Mouse (Mus musculus): ENCODE measurements around the gene Lsm10. TPM values are rescaled to one million over a fixed set of nuclear protein-coding genes. Genes with fewer than 3 reads are reported as not detected.
"Not testable (repeated sequence)": the region's sequence is repeated elsewhere in the genome, so short reads cannot be mapped to it uniquely, and the experiment has no call there.

Lsm10 gene
- total RNA-seq, 4 experiments from 2014 or later: 14.3 to 17.5 (median 16.1) TPM

DNA sequence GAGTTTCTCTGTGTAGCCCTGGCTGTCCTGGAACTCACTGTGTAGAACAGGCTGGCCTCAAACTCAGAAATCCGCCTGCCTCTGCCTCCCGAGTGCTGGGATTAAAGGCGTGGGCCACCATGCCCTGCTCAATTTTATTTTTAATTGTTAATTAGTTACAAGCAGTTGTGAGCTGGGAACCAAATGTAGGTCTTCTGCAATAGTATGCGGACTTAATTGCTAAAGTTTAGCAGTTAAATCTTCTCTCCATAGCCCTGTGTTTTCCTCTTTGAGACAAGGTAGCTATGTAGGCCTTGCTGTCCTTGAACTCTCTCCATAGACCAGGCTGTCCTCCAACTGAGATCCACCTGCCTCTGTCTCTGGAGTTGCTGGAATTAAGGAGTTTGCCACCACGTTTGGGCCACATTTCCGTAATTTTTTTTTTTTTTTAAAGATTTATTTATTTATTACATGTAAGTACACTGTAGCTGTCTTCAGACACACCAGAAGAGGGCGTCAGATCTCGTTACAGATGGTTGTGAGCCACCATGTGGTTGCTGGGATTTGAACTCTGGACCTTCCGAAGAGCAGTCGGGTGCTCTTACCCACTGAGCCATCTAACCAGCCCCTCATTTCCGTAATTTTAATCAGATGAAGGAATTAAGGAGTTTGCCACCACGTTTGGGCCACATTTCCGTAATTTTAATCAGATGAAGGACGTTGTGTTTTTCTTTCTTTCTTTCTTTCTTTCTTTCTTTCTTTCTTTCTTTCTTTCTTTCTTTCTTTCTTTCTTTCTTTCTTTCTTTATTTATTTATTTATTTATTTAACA, 597 bp upstream of the Lsm10 start:
- DNase-seq (ENCODE audit: low spot score in 2 of 2): not testable (repeated sequence)

DNA sequence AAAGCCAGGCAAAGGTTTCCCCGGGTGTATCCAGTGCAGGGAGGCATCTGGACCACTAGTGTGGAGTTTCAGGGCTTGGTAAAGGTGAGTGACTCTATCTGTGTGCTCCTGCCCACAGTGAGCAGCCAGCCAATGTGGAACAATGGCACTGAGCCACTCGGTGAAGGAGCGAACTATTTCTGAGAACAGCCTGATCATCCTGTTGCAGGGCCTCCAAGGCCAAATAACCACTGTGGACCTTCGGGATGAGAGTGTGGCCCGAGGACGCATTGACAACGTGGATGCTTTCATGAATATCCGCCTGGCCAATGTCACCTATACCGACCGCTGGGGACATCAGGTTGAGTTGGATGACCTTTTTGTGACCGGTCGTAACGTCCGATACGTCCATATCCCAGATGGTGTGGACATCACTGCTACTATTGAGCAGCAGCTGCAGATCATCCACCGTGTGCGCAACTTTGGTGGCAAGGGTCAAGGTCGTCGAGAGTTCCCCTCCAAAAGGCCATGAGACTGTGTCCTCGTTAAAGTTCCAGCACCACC, 1.4 kb downstream of the Lsm10 start:
- DNase-seq (ENCODE audit: low spot score in 2 of 2): no peak

DNA sequence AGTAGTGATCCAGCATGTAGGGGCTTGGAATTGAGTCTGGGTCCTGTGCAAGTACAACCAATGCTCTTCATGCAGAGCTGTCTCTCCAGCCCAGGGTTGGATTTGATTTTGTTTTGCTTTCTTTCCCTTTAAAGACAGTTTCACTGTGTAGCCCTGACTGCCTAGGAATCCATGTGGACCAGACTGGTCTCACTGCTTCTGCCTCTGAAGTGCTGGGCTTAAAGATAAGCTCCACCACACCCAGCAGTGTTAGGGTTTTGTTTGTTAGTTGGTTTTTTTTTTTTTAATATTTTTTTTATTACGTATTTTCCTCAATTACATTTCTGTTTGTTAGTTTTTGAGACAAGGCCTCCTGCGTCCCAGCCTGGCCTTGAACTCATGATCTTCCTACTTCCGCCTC, 2.9 kb downstream of the Lsm10 start:
- no peak for DNase-seq (ENCODE audit: low spot score in 2 of 2)

DNA sequence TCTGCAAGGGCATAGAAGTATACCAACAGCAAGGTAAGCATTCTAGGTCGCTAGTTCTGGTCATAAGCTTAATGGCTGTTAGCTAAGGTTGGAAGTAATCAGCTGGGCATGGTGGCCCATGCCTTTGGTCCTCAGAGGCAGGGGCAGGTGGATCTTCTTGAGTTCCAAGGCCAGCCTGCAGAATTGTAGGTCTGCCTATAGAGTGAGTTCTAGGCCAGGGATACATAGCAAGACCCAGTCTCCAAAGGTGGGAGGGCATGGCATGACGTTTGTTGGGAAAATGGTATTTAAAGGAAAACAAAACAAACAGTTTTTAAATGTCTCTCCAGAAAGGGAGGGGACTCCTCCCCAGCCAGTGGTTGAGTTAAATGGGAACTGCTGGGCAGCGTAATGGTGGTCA, 4.3 kb downstream of the Lsm10 start:
- DNase-seq (ENCODE audit: low spot score in 2 of 2): no peak

DNA sequence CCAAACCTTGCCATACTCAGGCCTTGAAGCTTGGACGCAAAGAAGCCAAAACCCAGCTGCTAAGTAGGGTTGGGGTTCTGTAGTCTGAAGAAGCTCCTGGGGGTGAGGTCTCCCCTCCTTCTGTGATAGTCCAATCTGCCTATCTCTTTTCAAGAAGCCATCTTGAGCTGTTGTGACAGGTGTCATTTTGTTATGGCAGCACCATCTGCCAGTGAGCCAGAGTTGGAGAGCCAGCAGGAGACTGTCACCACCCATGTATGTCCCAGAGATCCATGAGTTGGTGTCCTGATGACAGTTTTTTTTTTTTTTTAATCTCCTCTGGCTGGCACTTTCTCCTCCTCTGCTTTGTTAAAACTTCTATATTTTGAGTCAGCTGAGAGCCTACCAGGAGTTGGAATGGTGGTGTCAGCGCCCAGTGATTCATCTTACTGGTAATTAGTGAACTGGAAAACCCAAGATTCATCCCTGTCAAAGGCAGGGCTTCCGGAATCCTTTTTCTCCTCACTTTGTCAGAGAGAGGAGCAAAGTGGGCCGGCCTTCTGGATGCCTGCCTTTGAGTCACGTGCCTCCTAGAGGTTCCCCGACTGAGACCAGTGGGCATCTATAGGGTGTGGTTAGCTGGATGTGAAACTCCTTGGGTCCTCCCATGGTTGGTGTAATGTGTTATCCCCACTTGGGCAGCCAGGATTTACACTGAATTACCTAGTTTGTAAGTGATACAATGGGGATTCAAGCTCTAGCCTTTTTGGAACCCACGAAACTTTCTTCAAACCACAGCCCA, 5.8 kb downstream of the Lsm10 start:
- DNase-seq (ENCODE audit: low spot score in 2 of 2): peak; percentile 35 to 55

DNA sequence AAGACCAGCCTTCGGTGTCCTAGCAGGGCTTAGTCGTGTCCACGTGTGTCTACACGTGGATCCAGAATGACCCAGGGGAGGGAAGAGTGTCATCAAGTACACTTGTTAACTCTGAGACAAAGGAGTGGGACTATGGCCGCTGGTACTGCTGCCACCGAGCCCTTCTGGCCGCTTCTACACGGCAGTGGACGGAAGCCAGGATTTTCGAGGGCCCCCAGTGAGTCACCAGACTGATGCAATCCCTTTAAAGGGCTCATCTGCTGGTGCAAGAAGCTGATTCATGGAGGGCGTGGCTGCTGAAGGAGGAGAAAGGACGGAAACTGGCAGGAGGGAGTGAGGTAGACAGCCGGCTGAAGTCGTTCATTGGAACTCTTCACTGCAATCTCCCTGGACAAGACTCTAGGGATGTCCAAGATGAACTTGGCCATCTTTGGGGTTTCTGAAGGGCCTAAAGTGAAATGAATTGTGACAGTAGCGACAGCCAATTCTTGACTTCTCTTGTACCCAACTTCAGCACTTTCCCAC, 6.7 kb downstream of the Lsm10 start:
- DNase-seq (ENCODE audit: low spot score in 2 of 2): peak; percentile 74 to 86

DNA sequence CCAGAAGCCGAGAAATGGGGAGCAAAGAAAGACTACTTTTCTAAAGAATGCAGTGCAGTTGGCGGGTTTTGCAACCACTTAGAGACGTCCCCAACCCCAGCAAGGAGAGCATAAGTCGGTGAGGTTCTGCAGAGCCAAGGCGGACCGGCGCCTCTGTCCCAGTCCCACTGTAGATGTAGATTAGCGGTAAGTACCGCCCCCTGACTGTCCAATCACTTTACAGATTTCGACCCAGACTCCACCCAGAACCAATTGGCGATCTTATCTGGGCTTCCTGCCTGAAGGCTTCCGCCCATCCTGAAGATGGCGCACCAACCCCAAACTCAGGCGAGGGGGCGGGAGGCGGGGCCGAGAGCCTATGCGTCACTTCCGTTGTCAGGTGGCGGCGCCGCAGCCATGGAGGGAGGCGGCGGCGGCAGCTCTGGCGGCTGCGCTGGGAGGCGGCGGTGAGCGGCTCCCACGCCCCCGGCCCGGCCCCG, 7.2 kb downstream of the Lsm10 start, which contains the start of gene Stk40:
Gene Stk40 (plus strand): TSS at position 368 of the 479 bp plus-strand sequence.
- peak; percentile 94 to 96 for DNase-seq (ENCODE audit: low spot score in 2 of 2)

DNA sequence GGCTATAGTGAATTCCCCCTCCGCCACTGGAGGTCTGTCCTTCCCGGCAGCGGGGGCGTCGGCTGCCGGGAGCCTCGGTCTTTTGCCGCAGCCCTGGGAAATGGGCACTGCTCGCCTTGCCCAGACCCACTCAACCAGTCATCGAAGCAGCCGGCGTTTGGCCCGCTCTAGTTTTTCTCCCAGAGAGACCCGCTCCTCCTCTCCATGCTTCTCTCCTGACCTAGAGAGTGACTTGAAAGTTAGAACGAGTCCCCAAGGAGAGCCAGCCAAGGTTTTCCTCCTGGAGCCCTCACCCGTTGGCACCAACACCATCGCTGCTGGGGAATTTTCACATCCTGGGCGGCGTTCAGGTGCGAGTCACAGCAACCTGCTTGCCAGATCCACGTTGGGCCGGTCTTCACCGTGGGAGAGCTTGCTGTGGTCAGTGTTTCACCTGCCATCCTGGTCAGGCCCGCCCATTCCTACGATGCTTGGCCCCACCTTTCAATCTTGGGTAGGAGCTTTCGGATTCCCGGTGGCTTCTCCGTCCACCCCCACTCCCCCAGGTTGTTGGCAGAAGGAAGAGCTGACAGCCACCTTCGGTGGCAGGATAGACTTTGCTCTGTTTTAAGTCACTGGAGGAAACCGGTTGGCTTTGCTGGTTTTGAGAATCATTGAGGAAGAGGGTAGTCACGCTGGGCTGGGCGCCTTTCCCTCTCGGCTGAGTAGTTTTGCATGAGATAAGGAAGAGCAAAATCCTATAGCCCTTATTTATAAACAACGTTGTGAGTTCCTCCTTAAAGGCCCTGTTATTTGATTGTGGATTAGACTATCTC, 8.0 kb downstream of the Lsm10 start:
- peak; percentile 34 to 39 for DNase-seq (ENCODE audit: low spot score in 2 of 2)

DNA sequence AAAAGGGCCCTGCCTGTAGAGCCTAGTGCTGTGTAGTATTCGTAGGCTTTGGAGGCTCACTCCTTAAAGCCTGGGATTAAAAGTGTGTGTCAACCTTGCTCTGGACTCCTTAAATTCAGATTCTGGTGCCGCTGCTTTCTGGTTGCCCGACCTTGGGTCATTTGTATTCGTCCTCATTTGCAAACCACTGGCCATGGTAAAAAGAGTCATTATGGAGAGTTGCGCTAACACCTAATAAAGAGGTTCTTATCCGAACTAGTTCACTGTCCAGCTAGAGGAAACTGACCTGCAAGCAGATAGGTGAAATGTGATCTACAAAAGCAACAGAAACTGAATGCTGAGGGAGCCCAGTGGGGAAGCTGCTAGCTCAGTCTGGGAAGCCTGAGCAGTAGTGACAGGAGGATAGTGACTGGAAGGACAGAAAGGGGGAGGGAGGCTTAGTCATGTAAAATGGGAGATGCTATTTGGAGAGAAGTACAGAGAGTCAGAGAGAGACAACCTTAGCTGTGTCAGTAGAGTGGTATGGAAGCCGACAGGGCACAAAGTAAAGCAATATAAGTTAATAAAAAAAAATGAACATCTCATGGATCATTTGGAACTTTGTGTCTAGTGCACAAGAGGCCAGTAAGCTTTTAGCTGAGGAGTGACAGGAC, 8.8 kb downstream of the Lsm10 start:
- no peak for DNase-seq (ENCODE audit: low spot score in 2 of 2)

DNA sequence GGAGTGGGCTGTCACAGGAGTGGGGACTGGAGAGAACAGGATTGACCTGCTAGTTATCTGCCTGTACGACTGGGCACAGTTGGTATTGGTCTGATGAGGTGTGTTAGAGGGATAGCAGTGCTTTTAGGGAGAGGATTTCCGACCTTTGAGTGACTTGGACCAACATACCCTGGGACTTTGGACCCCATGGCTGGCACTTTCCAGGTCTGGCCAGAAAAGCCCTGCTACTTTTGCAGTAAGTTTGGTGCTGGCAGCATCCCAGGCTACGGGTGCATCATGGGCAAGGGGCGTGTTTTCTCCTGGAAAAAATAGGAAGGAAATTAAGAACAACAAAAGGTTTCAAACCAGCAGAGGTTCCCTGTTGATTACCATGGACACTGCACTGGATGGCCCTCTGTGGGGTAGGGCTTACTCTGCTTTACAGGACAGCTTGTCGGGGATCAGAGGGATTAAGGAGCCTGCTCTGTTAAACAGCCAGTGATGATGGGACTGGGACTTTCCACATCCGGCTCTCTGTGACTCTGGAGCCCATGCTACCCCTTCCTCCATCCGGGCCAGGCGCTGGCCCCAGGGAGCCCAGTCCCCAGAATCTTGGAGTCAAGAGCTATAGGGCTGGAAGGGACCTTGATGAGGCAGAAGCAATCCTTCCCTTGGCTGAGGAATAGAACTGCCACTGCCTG, 11.8 kb downstream of the Lsm10 start:
- DNase-seq (ENCODE audit: low spot score in 2 of 2): no peak

DNA sequence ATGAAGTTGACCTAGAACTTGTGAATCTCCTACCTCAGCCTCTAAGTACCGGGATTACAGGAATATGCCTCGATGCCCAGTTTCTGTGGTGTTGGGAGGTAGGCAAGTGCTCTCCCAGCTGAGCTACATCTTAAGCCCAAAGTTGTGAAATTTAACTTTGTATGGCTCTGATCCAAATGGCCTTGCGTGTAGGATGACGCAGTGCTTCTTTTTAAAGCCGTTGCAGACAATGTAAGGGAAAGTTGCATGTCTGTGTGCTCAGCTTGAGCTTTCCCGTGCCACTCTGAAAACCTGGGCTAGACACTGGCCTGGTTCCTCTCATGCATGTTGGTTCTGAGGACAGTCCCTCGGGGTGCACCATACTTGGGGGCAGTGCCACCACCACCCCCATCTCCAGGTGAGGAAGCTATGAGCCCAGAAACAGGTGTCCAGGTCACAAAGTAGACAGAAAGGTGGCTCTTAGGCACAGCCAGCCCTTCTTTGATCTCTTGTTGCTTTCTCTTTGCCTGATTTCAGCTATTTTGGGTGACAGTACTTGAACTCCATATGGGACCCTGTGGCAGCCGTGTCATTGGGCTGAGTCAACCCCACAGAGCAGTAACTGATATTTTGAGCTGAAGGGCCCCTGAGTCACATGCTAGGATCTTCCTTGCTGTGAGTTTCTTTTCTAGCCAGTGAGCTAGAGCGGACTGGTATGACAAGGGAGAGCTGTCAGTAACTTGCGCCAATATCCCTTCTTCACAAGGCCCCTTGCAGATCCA, 13.4 kb downstream of the Lsm10 start:
- DNase-seq (ENCODE audit: low spot score in 2 of 2): no peak

DNA sequence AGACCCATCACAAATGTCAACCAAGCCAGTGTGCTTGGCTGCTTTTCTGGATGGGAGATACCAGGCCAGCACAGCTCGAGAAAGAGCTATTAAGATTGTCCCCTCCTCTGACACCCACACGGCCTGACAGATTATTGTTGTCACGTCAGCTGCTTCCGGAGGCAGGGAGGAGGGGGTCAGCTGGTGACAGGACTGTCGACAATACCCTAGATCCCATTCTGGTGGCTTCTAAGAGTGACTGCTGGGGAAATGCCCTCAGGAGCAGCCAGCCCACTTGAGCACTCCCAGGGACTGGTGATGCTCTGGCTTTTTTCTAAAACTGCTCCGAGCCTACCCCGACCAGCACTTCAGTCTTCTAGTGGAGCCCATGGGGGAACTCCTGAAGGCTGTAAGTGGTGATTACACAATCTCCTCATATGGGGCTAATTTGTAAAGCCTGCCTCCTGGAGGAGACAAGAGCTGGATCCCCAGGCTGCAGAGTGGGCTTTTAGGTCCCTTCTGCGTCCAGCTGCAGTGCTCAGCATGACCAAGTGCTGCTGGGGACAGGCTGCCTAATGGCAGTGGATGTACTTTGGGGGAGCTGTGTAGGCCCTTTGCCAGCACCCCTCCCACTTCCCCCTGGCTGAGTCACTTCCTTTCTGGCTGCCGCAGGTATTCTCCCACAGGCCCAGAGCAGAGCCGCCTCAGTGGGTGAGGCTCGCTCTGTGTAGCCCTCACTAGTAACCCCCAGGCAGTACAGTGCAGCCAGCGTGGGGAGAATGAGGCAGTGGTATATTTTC, 14.1 kb downstream of the Lsm10 start:
- DNase-seq (ENCODE audit: low spot score in 2 of 2): peak; percentile 75 to 76

DNA sequence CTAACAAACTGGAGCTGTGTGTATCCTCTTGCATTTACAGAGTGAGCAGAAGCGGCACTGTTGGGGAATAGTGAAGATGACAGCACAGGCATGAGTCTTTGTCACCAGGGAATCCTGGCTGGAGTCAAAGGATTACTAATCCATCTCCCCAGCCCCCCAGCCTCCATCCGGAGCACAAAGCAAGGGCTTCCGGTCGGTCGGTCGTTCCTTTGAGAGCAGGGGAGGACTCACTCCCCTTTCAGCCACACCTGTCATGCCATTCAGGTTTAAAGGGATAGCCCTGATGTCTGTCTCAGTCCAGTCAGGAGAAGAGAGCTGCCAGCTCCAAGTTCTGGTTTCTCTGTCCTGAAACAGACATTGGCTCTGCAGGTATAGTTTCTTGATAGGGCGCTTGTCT, 14.7 kb downstream of the Lsm10 start:
- no peak for DNase-seq (ENCODE audit: low spot score in 2 of 2)

DNA sequence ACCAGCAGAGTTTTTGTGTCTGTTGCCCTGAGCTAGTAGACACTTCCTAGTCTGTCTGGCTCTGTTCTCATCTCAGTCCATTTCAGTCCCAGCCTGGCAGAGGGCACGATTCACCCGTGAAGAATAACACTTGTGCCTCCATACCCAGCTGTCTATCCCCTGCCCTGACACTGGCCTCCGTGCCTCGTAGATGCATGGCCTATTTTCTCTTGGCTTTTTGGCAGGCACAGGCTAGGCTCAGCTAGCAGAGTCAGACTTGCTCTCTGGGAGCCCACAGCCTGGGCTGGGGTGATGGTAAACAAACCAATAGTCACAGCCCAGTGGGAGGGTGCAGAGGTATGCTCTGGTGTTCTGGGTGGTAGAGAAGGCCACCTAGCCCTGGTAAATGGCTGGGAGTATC, 16.8 kb downstream of the Lsm10 start:
- DNase-seq (ENCODE audit: low spot score in 2 of 2): no peak

DNA sequence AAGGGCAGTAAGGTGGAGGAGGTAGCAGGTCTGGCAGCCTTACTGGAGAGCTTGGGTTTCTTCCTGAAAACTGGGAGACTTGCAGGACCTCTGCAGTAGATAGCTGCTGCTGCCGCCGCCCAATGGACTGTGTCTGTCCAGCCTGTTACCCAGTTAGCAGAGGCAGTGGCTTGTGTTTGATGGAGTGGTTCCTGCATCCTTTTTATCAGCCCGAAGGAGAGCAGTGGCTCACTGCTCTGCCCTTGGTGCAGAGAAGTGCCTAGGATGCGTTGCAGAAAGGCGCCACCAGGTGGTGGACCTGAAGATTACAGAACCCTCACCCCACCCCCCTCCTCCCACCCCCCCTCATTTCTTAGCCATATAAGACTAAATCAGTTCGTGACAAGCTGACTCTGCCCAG, 17.5 kb downstream of the Lsm10 start:
- no peak for DNase-seq (ENCODE audit: low spot score in 2 of 2)

DNA sequence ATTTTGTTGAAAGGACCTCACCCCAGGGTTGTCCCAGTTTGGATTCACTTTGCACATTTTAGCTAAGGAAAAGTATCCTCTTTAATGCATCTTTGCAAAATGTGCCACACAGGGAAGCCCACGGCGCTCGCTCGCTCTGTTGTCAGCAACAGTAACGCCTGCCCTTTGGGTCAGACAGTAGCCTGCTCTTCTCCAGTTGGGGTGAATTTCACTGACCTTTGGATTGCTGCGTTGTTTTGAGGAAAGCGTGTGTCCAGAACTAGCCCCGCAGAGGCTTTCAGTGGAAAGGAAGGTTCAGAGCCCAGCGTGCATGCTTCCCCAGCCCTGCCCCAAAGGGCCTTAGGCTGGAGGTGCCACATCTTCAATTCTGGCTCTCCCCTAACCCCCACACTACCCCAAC, 19.0 kb downstream of the Lsm10 start:
- DNase-seq (ENCODE audit: low spot score in 2 of 2): no peak

DNA sequence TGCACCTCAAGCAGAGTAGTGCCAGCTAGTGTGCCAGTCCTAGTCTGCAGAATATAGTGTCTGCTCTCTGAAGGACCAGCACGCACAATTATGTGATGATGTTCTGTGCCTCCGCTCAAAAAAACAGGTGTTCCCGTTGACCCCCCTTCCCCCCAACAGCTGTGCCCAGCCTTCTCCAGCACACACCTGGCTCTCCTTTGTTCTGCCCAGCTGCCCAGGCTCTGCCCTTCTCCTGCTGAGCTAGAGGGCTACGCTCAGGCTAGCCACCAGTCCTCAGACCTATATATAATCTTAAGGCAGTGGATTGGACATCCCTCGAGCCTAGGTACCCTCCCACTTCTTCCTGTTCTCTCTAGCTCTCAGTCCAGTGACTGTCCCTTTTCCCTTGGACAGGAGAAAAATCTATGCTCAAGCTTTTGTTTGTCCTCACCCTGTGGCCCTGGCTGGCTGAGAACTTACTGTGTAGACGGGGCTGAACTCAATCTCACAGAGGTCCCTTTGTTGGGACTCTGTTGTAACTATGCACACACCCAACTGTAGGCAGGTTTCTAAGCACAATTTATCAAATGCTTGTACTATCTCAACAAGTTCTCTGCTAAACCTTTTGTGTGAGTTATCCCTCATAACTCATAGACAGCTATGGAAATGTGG, 19.6 kb downstream of the Lsm10 start:
- no peak for DNase-seq (ENCODE audit: low spot score in 2 of 2)

DNA sequence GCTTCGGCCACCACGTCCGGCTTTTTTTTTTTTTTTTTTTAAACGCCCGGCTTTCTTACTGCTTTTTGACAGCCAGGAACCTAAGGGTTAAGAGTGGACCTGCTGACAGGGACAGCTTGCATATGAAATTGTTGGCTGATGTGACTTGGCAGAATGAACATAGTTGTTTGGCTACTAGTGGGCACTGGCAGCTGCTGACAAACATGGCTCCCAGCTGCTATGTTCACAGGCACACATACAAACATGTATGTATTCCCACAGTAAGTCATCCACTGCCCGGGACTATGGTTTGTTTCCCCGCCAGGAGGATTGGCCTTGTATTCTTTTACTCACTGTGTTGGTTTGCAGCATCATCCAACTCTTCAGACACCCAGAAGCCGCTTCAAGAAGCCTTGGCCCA, 20.7 kb downstream of the Lsm10 start:
- DNase-seq (ENCODE audit: low spot score in 2 of 2): no peak

All from layer of hippocampus, adult 8-10 months (tissue).